Mouse (Mus musculus) cerebellum, postnatal 36 days (tissue): ENCODE data around the gene Defb5.
"Not testable (repeated sequence)": the region's sequence is repeated elsewhere in the genome, so short reads cannot be mapped to it uniquely, and the experiment has no call there.

Experiments
- DNase-seq, 2 experiments: peaks; one replicate each; pipeline ENCODE4 v3.0.0; 2021 to 2022; ENCODE audit warnings: mixed read lengths in 2 of 2

The Defb5 gene

DNA sequence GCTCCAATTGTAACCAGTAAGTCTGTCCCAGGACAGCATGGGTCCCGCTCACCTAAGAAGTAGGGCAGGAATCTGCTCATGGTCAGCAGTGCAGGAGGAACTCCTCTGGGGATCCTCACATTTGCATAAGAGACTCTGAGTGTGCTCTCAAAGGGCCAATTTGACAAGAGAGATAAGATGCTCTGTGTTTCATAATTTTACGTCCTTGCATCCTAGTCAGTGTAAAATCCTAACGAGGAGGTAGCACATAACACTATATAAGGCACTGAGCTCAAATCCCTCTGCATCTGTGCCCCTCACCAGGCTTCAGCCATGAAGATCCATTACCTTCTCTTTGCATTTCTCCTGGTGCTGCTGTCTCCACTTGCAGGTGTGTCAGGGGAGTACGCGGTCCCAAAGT, at the start of gene Defb5:
Gene Defb5, plus strand, starts transcription at position 301 of the 400 bp plus-strand sequence.
- DNase-seq: no peak

GRCm38 (mm10) chr8:19225161-19225560, 22.2 kb upstream of the Defb5 start, which contains the start of gene Defb6:
TSS of gene Defb6 (plus strand) at chr8:19225478.
- DNase-seq: no peak

DNA sequence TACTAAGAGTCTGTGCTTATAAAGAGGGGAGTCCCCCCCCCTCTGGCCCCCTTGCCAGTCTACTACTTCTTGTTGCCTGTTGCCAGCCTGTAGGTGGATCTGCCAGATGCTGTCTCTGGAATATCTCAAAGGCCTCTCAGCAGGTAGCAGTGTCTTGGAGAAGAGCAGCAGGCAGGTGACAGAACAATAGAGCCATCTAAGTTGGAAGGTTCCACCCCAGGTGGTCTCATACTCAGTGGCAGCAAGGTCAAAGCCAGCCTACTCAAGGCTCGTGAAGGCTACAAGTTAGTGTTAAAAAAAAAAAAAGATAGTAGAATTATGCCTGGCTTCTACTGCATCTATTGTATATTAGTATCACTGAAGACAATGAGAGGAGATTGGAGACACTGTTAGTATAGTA, 9.3 kb upstream of the Defb5 start:
- no peak for DNase-seq

DNA sequence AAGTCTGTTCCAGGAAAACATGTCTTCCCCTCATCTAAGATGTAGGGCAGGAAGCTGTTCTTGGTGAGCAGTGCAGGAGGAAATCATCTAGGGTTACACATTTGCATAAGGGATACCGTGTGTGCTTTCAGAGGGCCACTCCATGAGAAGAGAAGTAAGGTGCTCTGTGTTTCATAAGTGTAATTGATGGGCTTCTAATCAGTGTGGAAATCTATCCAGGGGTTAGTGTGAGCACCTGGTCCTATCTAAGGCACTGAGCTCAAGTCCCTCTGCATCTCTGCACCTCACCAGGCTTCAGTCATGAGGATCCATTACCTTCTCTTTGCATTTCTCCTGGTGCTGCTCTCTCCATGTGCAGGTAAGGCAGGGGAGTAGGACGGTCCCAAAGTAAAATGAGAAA, 7.8 kb upstream of the Defb5 start, which contains the start of gene Defb46:
Gene Defb46, plus strand, starts transcription at position 301 of the 400 bp plus-strand sequence.
- no peak for DNase-seq

DNA sequence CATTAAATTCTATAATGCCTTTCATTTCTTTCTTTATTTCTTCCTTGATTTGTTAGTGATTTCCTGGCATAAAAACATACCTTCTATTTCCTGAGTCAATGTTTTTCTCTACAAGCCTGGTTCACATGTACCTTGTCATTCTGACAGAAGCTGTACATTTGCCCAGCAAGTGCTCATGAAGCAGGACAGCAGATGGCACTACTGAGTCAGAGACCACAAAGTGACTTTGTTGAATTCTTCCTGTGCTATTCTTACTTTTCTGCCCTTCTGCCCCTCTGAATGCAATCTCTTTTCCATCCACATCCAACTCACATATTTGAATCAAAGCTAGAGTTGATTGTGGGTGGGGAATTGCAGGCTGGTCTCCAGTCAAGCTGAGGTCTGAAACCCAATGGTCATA, 10.8 kb downstream of the Defb5 start:
- no peak for DNase-seq

DNA sequence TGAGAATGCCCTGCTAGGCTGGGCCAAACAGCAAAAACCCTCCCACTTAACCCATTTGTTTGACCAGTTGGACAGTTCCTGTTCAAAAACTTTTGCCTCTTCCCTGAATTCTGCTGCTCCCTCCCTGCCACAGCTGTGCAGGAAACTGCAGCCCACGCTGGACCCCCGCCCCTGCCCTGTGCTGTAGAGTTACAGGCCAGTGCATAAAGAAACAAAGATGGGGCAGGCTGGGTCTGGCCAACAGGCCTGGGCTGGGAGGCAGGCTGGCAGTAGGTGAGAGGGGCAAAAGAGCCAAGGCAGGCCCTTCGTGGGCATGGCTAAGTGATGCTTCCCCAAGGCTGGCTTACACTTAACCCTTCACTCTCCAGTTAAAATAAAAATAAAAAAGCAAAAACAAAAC, 12.3 kb downstream of the Defb5 start:
- no peak for DNase-seq

DNA sequence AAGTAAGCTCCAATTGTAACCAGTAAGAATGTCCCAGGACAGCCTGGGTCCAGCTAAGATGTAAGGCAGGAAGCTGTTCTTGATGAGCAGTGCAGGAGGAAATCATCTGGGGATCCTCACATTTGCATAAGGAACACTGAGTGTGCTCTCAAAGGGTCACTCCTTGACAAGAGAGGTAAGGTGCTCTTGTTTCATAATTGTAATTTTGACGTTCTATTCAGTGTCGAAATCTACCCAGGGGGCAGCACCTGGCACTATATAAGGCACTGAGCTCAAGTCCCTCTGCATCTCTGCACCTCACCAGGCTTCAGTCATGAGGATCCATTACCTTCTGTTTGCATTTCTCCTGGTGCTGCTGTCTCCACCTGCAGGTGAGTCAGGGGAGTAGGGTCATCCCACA, 45.7 kb downstream of the Defb5 start, which contains the start of gene Defb3:
Gene Defb3, plus strand, starts transcription at position 301 of the 400 bp plus-strand sequence.
- DNase-seq: not testable (repeated sequence)

DNA sequence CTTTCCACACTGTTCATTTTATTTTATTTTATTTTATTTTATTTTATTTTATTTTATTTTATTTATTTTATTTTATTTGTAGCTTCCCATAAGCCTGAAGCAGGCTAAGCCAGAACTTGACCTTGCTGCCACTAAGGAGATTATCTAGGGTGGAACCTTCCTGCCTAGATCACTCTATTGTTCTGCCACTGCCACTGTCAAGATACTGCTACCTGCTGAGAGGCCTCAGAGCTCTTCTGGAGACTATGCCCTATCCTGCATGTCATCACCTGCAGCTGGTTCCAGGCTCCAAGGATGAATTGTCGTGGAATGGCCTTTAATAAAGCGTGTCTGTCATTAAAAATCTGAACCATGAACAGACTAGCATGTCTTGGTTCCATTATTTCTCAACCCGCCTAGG, 51.0 kb downstream of the Defb5 start:
- DNase-seq: not testable (repeated sequence)
